Mouse (Mus musculus): ENCODE measurements around the gene Nufip1. TPM values are rescaled to one million over a fixed set of nuclear protein-coding genes. Genes with fewer than 3 reads are reported as not detected.
"Not testable (repeated sequence)": the region's sequence is repeated elsewhere in the genome, so short reads cannot be mapped to it uniquely, and the experiment has no call there.

The Nufip1 gene
- polyA plus RNA-seq, 1 experiment from 2014 or later = 16.9 TPM

GRCm38 (mm10) chr14:76160580-76160979 is 49.9 kb downstream of the Nufip1 start:
- 96% methylated on average over 5 of the region's 6 CpGs for WGBS
- not testable (repeated sequence) for H3K9ac ChIP-seq (ENCODE audit: low read length); ATAC-seq (ENCODE audit: insufficient read depth, low FRiP score, low TSS enrichment)

GRCm38 (mm10) chr14:76164236-76164635 is 53.5 kb downstream of the Nufip1 start:
- Histone ChIP-seq H3K36me3 (ENCODE audit: control insufficient read depth, insufficient read depth, low read length) (no peaks in the 10 kb centered on the region), H3K9me3 (ENCODE audit: control insufficient read depth, low read length) (no peaks in the 10 kb centered on the region), H3K27ac (ENCODE audit: low read depth, low read length) (no peak overlapping the region), H3K4me3 (ENCODE audit: low read depth, low read length) (no peak overlapping the region), H3K4me2 (ENCODE audit: low read depth) (no peak overlapping the region), H3K27me3 (ENCODE audit: control insufficient read depth, insufficient read depth, low read length) (peaks cover 3% of the 10 kb centered on the region; the same call in 1 of the 2 replicates), H3K9ac (ENCODE audit: low read length) (no peak overlapping the region), H3K4me1 (ENCODE audit: control insufficient read depth, insufficient read depth, low read length) (peaks cover 2% of the 10 kb centered on the region; the same call in 1 of the 2 replicates)
- ATAC-seq (ENCODE audit: insufficient read depth, low FRiP score, low TSS enrichment) (no peak), DNase-seq (ENCODE audit: low spot score) (no peak)
- 27% methylated on average over 11 of the region's 11 CpGs for WGBS

More at GRCm38 (mm10) chr14:76160580-76160979, 49.9 kb downstream of the Nufip1 start:
- H3K27me3 ChIP-seq (ENCODE audit: control insufficient read depth, insufficient read depth, low read length); DNase-seq (ENCODE audit: low spot score); H3K4me3 ChIP-seq (ENCODE audit: low read depth, low read length); H3K4me2 ChIP-seq (ENCODE audit: low read depth); H3K36me3 ChIP-seq (ENCODE audit: control insufficient read depth, insufficient read depth, low read length); H3K9me3 ChIP-seq (ENCODE audit: control insufficient read depth, low read length); H3K4me1 ChIP-seq (ENCODE audit: control insufficient read depth, insufficient read depth, low read length); H3K27ac ChIP-seq (ENCODE audit: low read depth, low read length): not testable (repeated sequence)

GRCm38 (mm10) chr14:76164904-76165755 is 54.4 kb downstream of the Nufip1 start:
- 31% methylated on average over 32 of the region's 32 CpGs for WGBS
- no peaks in the 10 kb centered on the region for H3K36me3 ChIP-seq (ENCODE audit: control insufficient read depth, insufficient read depth, low read length)
- no peaks in the 10 kb centered on the region for H3K9me3 ChIP-seq (ENCODE audit: control insufficient read depth, low read length)
- DNase-seq (ENCODE audit: low spot score) (peak; percentile 21), ATAC-seq (ENCODE audit: insufficient read depth, low FRiP score, low TSS enrichment) (no peak; the same call in 1 of the 2 replicates)
- H3K4me3 ChIP-seq (ENCODE audit: low read depth, low read length) = 0 out of 2 replicates have a peak overlapping the region, but pooled peaks have one; percentile 12
- H3K9ac ChIP-seq (ENCODE audit: low read length) = no peak overlapping the region
- H3K27me3 ChIP-seq (ENCODE audit: control insufficient read depth, insufficient read depth, low read length) = peaks cover 3% of the 10 kb centered on the region; the same call in 1 of the 2 replicates
- peak overlapping the region; percentile 12 for H3K4me2 ChIP-seq (ENCODE audit: low read depth)
- peaks cover 2% of the 10 kb centered on the region; the same call in 1 of the 2 replicates for H3K4me1 ChIP-seq (ENCODE audit: control insufficient read depth, insufficient read depth, low read length)
- H3K27ac ChIP-seq (ENCODE audit: low read depth, low read length) = no peak overlapping the region

- H3K36me3 ChIP-seq (ENCODE audit: control insufficient read depth, insufficient read depth, low read length) = no peaks in the 10 kb centered on the region
- ATAC-seq (ENCODE audit: insufficient read depth, low FRiP score, low TSS enrichment) (no peak), DNase-seq (ENCODE audit: low spot score) (no peak)
- H3K27me3 ChIP-seq (ENCODE audit: control insufficient read depth, insufficient read depth, low read length) = no peaks in the 10 kb centered on the region
- no peaks in the 10 kb centered on the region for H3K9me3 ChIP-seq (ENCODE audit: control insufficient read depth, low read length)
- H3K9ac ChIP-seq (ENCODE audit: low read length) = no peak overlapping the region
- no peaks in the 10 kb centered on the region for H3K4me1 ChIP-seq (ENCODE audit: control insufficient read depth, insufficient read depth, low read length)
- H3K27ac ChIP-seq (ENCODE audit: low read depth, low read length) = no peak overlapping the region
- WGBS = 76% methylated on average over 11 of the region's 11 CpGs
- H3K4me2 ChIP-seq (ENCODE audit: low read depth) = no peak overlapping the region
- H3K4me3 ChIP-seq (ENCODE audit: low read depth, low read length) = no peak overlapping the region
Observed at GRCm38 (mm10) chr14:76169876-76170466, 59.3 kb downstream of the Nufip1 start.

- no peak overlapping the region for H3K4me3 ChIP-seq (ENCODE audit: low read depth, low read length)
- no peak overlapping the region for H3K9ac ChIP-seq (ENCODE audit: low read length)
- 82% methylated on average over 8 of the region's 8 CpGs for WGBS
- no peak for DNase-seq (ENCODE audit: low spot score)
- H3K27ac ChIP-seq (ENCODE audit: low read depth, low read length) = no peak overlapping the region
- H3K27me3 ChIP-seq (ENCODE audit: control insufficient read depth, insufficient read depth, low read length) = no peaks in the 10 kb centered on the region
- H3K4me1 ChIP-seq (ENCODE audit: control insufficient read depth, insufficient read depth, low read length) = no peaks in the 10 kb centered on the region
- no peak for ATAC-seq (ENCODE audit: insufficient read depth, low FRiP score, low TSS enrichment)
- no peak overlapping the region for H3K4me2 ChIP-seq (ENCODE audit: low read depth)
- H3K36me3 ChIP-seq (ENCODE audit: control insufficient read depth, insufficient read depth, low read length) = no peaks in the 10 kb centered on the region
- no peaks in the 10 kb centered on the region for H3K9me3 ChIP-seq (ENCODE audit: control insufficient read depth, low read length)
Observed at GRCm38 (mm10) chr14:76171285-76171684, 60.6 kb downstream of the Nufip1 start.

GRCm38 (mm10) chr14:76174328-76174727 is 63.6 kb downstream of the Nufip1 start:
- ATAC-seq (ENCODE audit: insufficient read depth, low FRiP score, low TSS enrichment) = no peak
- Histone ChIP-seq H3K36me3 (ENCODE audit: control insufficient read depth, insufficient read depth, low read length) (no peaks in the 10 kb centered on the region), H3K9ac (ENCODE audit: low read length) (no peak overlapping the region), H3K27ac (ENCODE audit: low read depth, low read length) (no peak overlapping the region), H3K4me1 (ENCODE audit: control insufficient read depth, insufficient read depth, low read length) (0 out of 2 replicates have a peak, but pooled peaks cover 3% of the 10 kb centered on the region), H3K4me3 (ENCODE audit: low read depth, low read length) (no peak overlapping the region), H3K4me2 (ENCODE audit: low read depth) (no peak overlapping the region), H3K27me3 (ENCODE audit: control insufficient read depth, insufficient read depth, low read length) (no peaks in the 10 kb centered on the region), H3K9me3 (ENCODE audit: control insufficient read depth, low read length) (no peaks in the 10 kb centered on the region)
- DNase-seq (ENCODE audit: low spot score) = no peak
- 81% methylated on average over 7 of the region's 7 CpGs for WGBS

- Histone ChIP-seq H3K4me3 (ENCODE audit: low read depth, low read length) (no peak overlapping the region), H3K27ac (ENCODE audit: low read depth, low read length) (no peak overlapping the region), H3K4me1 (ENCODE audit: control insufficient read depth, insufficient read depth, low read length) (0 out of 2 replicates have a peak, but pooled peaks cover 3% of the 10 kb centered on the region), H3K27me3 (ENCODE audit: control insufficient read depth, insufficient read depth, low read length) (no peaks in the 10 kb centered on the region), H3K9ac (ENCODE audit: low read length) (no peak overlapping the region), H3K9me3 (ENCODE audit: control insufficient read depth, low read length) (no peaks in the 10 kb centered on the region), H3K4me2 (ENCODE audit: low read depth) (no peak overlapping the region), H3K36me3 (ENCODE audit: control insufficient read depth, insufficient read depth, low read length) (no peaks in the 10 kb centered on the region)
- WGBS = 22% methylated on average over 5 of the region's 5 CpGs
- no peak for ATAC-seq (ENCODE audit: insufficient read depth, low FRiP score, low TSS enrichment)
- no peak for DNase-seq (ENCODE audit: low spot score)
Observed at GRCm38 (mm10) chr14:76175808-76176207, 65.1 kb downstream of the Nufip1 start.

- Histone ChIP-seq H3K36me3 (ENCODE audit: control insufficient read depth, insufficient read depth, low read length) (no peaks in the 10 kb centered on the region), H3K9me3 (ENCODE audit: control insufficient read depth, low read length) (no peaks in the 10 kb centered on the region)
- WGBS = 92% methylated on average over 9 of the region's 9 CpGs
Observed at GRCm38 (mm10) chr14:76177230-76177629, 66.5 kb downstream of the Nufip1 start.

More at GRCm38 (mm10) chr14:76177230-76177629, 66.5 kb downstream of the Nufip1 start:
- DNase-seq (ENCODE audit: low spot score) = no peak
- Histone ChIP-seq H3K4me1 (ENCODE audit: control insufficient read depth, insufficient read depth, low read length) (0 out of 2 replicates have a peak, but pooled peaks cover 3% of the 10 kb centered on the region), H3K27ac (ENCODE audit: low read depth, low read length) (no peak overlapping the region), H3K4me3 (ENCODE audit: low read depth, low read length) (no peak overlapping the region), H3K27me3 (ENCODE audit: control insufficient read depth, insufficient read depth, low read length) (no peaks in the 10 kb centered on the region), H3K9ac (ENCODE audit: low read length) (no peak overlapping the region), H3K4me2 (ENCODE audit: low read depth) (no peak overlapping the region)
- ATAC-seq (ENCODE audit: insufficient read depth, low FRiP score, low TSS enrichment) = no peak

Measured in neural tube, embryonic 11.5 days (tissue).